Mouse (Mus musculus) ES-E14 (cell line): ENCODE results near the gene Olfr136. TPM values are rescaled to one million over a fixed set of nuclear protein-coding genes. Genes with fewer than 3 reads are reported as not detected.

Experiments used
- DNase-seq: peaks from one replicate; pipeline ENCODE4 v3.0.0-alpha.2; 2013; ENCODE audit warnings: low read depth, low spot score
- H3K27ac ChIP-seq: 2 replicates; pipeline ENCODE4 v1.5.1; 2012; ENCODE audit warnings: low read depth, mild to moderate bottlenecking, low read length, moderate library complexity, mixed read lengths; ENCODE audit not compliant: poor library complexity, insufficient read depth, severe bottlenecking
- H3K36me3 ChIP-seq: 2 replicates; pipeline ENCODE4 v1.6.1; 2012; ENCODE audit warnings: mild to moderate bottlenecking, low read length, moderate library complexity, mixed read lengths; ENCODE audit not compliant: control insufficient read depth, poor library complexity, insufficient read depth, severe bottlenecking
- H3K4me1 ChIP-seq, 2 experiments: fragments of 150-350 bp in 1 of 2; sonication (generic) in 1 of 2; 2 replicates each; pipeline ENCODE4 v1.6.1; 2012; ENCODE audit warnings: low read length in 2 of 2, mild to moderate bottlenecking in 1 of 2, mixed read lengths in 1 of 2; ENCODE audit not compliant: control insufficient read depth in 2 of 2, insufficient read depth in 2 of 2, poor library complexity in 1 of 2
- H3K4me3 ChIP-seq, 2 experiments: fragments of 150-350 bp in 1 of 2; sonication (generic) in 1 of 2; 2 replicates each; pipeline ENCODE4 v1.5.1; 2012; ENCODE audit warnings: low read length in 2 of 2, low read depth in 1 of 2, mild to moderate bottlenecking in 1 of 2, mixed read lengths in 1 of 2; ENCODE audit not compliant: insufficient read depth in 1 of 2, poor library complexity in 1 of 2, severe bottlenecking in 1 of 2
- H3K9ac ChIP-seq: 2 replicates; pipeline ENCODE4 v1.6.1; 2012; ENCODE audit warnings: low read depth, mild to moderate bottlenecking, low read length, mixed read lengths; ENCODE audit not compliant: poor library complexity, insufficient read depth, severe bottlenecking
- H3K9me3 ChIP-seq: fragments of 150-350 bp; sonication (generic); 2 replicates; pipeline ENCODE4 v1.6.1; 2012; ENCODE audit warnings: low read depth, mild to moderate bottlenecking, low read length; ENCODE audit not compliant: control insufficient read depth, insufficient read depth
- CHD2 ChIP-seq: IDR thresholded peaks from 2 replicates; pipeline ENCODE4 v1.6.1; 2014; ENCODE audit warnings: mild to moderate bottlenecking, low read depth, low read length, inconsistent platforms
- HCFC1 ChIP-seq: IDR thresholded peaks from 2 replicates; pipeline ENCODE4 v1.6.1; 2012; ENCODE audit warnings: low read length, inconsistent platforms, borderline replicate concordance; ENCODE audit not compliant: insufficient read depth
- MAFK ChIP-seq: IDR thresholded peaks from 2 replicates; pipeline ENCODE4 v1.6.1; 2014; ENCODE audit warnings: mild to moderate bottlenecking, low read depth, low read length, inconsistent platforms; ENCODE audit not compliant: insufficient read depth
- ZC3H11A ChIP-seq: IDR thresholded peaks from 2 replicates; pipeline ENCODE4 v1.6.1; 2012; ENCODE audit warnings: low read depth, mild to moderate bottlenecking, inconsistent platforms, low read length, borderline replicate concordance
- ZNF384 ChIP-seq: IDR thresholded peaks from 2 replicates; pipeline ENCODE4 v1.6.1; 2012; ENCODE audit warnings: low read depth, low read length, inconsistent platforms
- in situ Hi-C, 2 experiments: fragments of 600-800 bp; cut with MboI; formaldehyde crosslinking; loops; one replicate each; pipeline ENCODE4 v1.15.1; 2025; ENCODE audit warnings: low sequenced_read_pairs in 2 of 2, inconsistent platforms in 1 of 2; ENCODE audit not compliant: unreplicated experiment in 2 of 2
- total RNA-seq: library from RNA; depleted of rRNA; stranded (reverse); fragments of 300-350 nt; gene quantifications from 2 replicates; pipeline ENCODE4 v1.2.3, GENCODE M21; 2012; rRNA removed

Olfr136 gene
- total RNA-seq: not detected in 2 replicates

DNA sequence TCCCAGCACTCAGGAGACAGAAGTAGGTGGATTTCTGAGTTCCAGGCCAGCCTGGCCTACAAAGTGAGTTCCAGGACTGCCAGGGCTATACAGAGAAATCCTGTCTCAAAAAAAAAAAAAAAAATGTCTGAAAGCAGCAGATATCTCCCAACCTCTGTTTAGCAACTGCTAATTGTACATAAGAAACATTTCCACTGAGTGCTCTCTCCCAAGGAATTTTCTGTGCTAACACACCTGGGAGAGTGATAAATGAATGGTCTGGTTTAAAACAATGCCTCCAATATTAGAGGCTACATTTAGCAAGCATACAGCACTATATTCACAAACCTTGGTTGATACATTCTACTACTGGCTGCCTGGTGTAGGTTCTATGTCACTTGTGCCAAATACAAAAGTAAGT, at the start of gene Olfr136:
Olfr136 (plus strand) TSS at position 301 of the 400 bp plus-strand sequence.
- TF ChIP-seq CHD2 (no peak), HCFC1 (no peak), MAFK (no peak), ZC3H11A (no peak), ZNF384 (no peak)
- DNase-seq: no peak
- no peak within 1 kb of the TSS for H3K27ac ChIP-seq
- no peak within 1 kb of the TSS for H3K9ac ChIP-seq
- H3K4me3 ChIP-seq: no peak within 1 kb of the TSS
- no peaks in the 10 kb centered on the region for H3K9me3 ChIP-seq
- no peaks in the 10 kb centered on the region for H3K36me3 ChIP-seq
- H3K4me1 ChIP-seq: no peaks in the 10 kb centered on the region
- in situ Hi-C loops: no loop called here

DNA sequence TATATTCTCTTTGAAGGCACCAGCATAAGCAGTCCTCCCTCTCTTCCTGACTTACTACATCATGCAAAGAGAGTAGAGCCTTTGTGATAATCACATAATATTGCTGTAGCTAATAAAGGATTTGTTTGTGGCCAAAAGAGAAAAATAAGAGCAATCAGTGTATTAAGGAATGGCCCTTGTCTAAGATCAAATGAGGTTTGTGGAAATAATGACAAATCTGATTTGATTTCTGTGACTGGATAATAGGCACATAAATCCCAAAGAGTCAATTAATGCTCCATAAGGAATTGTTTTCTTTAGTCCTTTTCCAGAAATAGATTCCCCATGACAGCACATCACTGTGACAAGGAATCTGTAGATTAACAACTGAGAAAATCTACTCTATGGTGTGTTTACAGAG, 22.2 kb upstream of the Olfr136 start, which contains the start of gene Olfr137:
Olfr137 (minus strand) TSS at position 101 of the 400 bp plus-strand sequence.
- H3K4me1 ChIP-seq: no peaks in the 10 kb centered on the region
- no peaks in the 10 kb centered on the region for H3K36me3 ChIP-seq
- TF ChIP-seq HCFC1 (no peak), ZC3H11A (no peak), CHD2 (no peak), MAFK (no peak), ZNF384 (no peak)
- no peak within 1 kb of the TSS for H3K27ac ChIP-seq
- no peaks in the 10 kb centered on the region for H3K9me3 ChIP-seq
- no peak for DNase-seq
- no peak within 1 kb of the TSS for H3K4me3 ChIP-seq
- in situ Hi-C loops: no loop called here
- no peak within 1 kb of the TSS for H3K9ac ChIP-seq

Other genes starting within 250 kb of the Olfr136 start
- not detected in 2 replicates for gene Olfr131, start 241.1 kb upstream of the Olfr136 start, total RNA-seq
- gene Olfr132, start 195.3 kb upstream of the Olfr136 start, total RNA-seq: not detected in 2 replicates
- not detected in 2 replicates for gene Olfr133, start 184.6 kb upstream of the Olfr136 start, total RNA-seq
- not detected in 2 replicates for gene Olfr134, start 158.4 kb upstream of the Olfr136 start, total RNA-seq
- not detected in 2 replicates for gene Olfr135, start 125.5 kb upstream of the Olfr136 start, total RNA-seq
- gene Olfr138, start 68.8 kb upstream of the Olfr136 start, total RNA-seq: not detected in 2 replicates
- not detected in 2 replicates for gene Olfr137, start 22.3 kb upstream of the Olfr136 start, total RNA-seq
- gene Esp36, start 90.4 kb downstream of the Olfr136 start, total RNA-seq: not detected in 2 replicates
- not detected in 2 replicates for gene Esp34, start 224.4 kb downstream of the Olfr136 start, total RNA-seq